ENCODE assay signal across 17 mouse cellular contexts in genomic region chr14:118434842-118435241, GRCm38 (mm10).
"Had no signal": no experiment of that assay in that cellular context is flagged by ENCODE, and none has a peak within 500 bp of the region (broad histone marks: within the 10 kb centered on the region; RNA-seq: fewer than 3 reads in every experiment).

No protein-coding gene starts in this region.

- H3K36me3 ChIP-seq: liver, embryonic 12.5 days; neural tube, embryonic 13.5 days; neural tube, embryonic 15.5 days had no signal

- H3K4me3 ChIP-seq: liver, embryonic 12.5 days; myocyte; neural tube, embryonic 13.5 days; neural tube, embryonic 15.5 days had no signal

- DNase-seq: lung, adult 18-20 months; lung, embryonic 14.5 days; lung, postnatal 10 days; lung, postnatal 4 days; retina, postnatal 1 day; right cerebral cortex, adult 18-20 months; right cerebral cortex, postnatal 25 days; right cerebral cortex, postnatal 4 days; spleen, adult 18-20 months; thymus, adult 18-20 months; thymus, postnatal 14 days; thymus, postnatal 36 days had no signal

- H3K4me2 ChIP-seq: liver, embryonic 12.5 days; lung, embryonic 14.5 days; neural tube, embryonic 13.5 days; neural tube, embryonic 15.5 days had no signal

- ATAC-seq: liver, embryonic 12.5 days had no signal

- H3K9ac ChIP-seq: liver, embryonic 12.5 days; liver, embryonic 14.5 days; lung, embryonic 14.5 days; neural tube, embryonic 13.5 days; neural tube, embryonic 15.5 days had no signal

- H3K27ac ChIP-seq: liver, embryonic 12.5 days; liver, embryonic 14.5 days; neural tube, embryonic 13.5 days; neural tube, embryonic 15.5 days had no signal

- H3K9me3 ChIP-seq: liver, embryonic 12.5 days; neural tube, embryonic 13.5 days; neural tube, embryonic 15.5 days had no signal
